Mouse (Mus musculus) gastrocnemius, postnatal 36 days (tissue): ENCODE measurements at regions not wholly inside any gene's neighbourhood (a gene's known extent, or its start where the extent isn't known, plus 50 kb on each side); places are given as distances from the start of the nearest gene placed in this dataset.
A peak's percentile ranks its signal among the peaks of the same experiment; 100 is the strongest.

Source experiments
- DNase-seq, 2 experiments: peaks; one replicate each; pipeline ENCODE4 v3.0.0; 2022
- intact Hi-C: fragments of 180-260 bp; cut with DNase I; formaldehyde crosslinking; loops from one replicate; pipeline ENCODE4 v1.15.1; 2025

GRCm38 (mm10) chr12:9091951-9092350, 62.2 kb downstream of the Ttc32 start:
- intact Hi-C loops, result no loop called here
- DNase-seq, result peak; percentile 18 to 34

- DNase-seq, result no peak
- intact Hi-C loops, result no loop called here
Measured at GRCm38 (mm10) chr12:9095061-9095460, 65.3 kb downstream of the Ttc32 start.

GRCm38 (mm10) chr12:9106416-9106815, 76.6 kb downstream of the Ttc32 start:
- DNase-seq, result no peak
- intact Hi-C loops, result no loop called here

GRCm38 (mm10) chr12:9109806-9110205, 80.0 kb downstream of the Ttc32 start:
- DNase-seq, result no peak
- intact Hi-C loops, result no loop called here

DNA sequence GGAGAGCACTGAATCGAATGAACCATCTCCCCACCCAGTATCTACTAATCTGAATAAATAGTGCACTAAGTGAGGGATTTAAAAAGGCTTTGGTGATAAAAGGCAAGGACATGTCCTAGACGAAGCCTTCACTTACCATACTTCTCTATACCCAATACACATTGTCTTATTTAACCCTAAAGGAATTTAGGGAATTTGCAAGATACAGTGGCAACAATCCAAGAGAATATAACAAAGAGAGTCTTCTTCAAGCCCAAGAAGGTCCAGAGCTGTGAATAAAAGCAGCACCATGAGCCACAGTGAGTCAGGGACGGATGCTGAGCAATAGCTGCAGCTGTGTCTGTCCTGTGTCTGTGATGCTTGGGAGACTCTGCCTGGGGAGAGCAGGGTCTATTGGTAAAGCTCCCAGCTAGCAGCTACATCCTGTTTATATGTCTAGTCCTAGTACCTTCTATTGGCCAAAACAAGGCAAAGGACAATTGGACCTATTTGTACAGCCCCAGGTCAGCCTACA, 82.4 kb downstream of the Ttc32 start:
- DNase-seq, result no peak
- intact Hi-C loops, result no loop called here

GRCm38 (mm10) chr12:9113652-9114051, 83.9 kb downstream of the Ttc32 start:
- DNase-seq, result peak; percentile 64 to 80
- intact Hi-C loops, result no loop called here

- intact Hi-C loops, result no loop called here
- no peak for DNase-seq
Measured at GRCm38 (mm10) chr12:9114061-9114460, 84.3 kb downstream of the Ttc32 start.

DNA sequence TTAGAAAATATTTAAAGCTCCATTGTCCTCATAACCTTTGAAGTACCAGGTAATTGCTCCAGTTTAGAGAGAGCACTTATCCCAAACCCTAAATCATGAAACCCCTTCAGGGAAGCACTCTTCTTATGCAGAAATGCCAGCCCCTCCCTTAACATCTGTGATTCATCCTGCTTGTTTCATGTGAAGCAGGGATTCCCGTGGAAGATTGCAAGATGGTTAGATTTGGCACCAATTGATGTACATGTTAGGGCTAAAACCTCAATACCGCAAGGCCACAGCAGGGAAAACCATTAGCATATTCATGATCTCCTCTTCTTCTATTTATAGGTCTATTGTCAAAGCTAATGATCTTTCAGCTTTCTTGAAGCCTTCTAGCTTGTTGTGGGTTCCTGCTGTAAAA, 88.8 kb downstream of the Ttc32 start:
- DNase-seq, result no peak
- intact Hi-C loops, result no loop called here

- intact Hi-C loops, result no loop called here
- no peak for DNase-seq
Measured at GRCm38 (mm10) chr12:9127931-9128550, 98.2 kb downstream of the Ttc32 start.

GRCm38 (mm10) chr12:9128581-9129275, 98.9 kb downstream of the Ttc32 start:
- intact Hi-C loops, result no loop called here
- no peak for DNase-seq

DNA sequence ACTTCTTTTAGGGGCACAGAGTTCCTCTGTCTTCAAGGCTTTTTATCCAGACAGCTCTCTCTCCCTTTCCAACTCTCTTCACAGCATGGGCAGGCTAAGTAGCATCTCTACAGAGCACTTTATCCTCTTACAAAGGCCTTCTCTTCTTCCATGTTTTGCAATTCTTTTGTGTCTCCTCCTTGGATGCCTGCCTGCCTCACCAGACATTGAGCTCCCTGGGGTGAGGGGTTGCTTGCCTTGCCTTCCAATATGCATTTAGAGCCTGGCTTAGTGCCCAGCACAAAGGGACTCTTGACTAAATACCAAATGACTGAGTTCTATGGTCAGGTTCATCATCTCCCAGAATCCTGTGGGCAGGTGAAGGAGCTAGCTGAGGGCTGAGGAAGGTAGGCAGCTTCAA, 102.8 kb downstream of the Ttc32 start:
- intact Hi-C loops, result no loop called here
- DNase-seq, result no peak

DNA sequence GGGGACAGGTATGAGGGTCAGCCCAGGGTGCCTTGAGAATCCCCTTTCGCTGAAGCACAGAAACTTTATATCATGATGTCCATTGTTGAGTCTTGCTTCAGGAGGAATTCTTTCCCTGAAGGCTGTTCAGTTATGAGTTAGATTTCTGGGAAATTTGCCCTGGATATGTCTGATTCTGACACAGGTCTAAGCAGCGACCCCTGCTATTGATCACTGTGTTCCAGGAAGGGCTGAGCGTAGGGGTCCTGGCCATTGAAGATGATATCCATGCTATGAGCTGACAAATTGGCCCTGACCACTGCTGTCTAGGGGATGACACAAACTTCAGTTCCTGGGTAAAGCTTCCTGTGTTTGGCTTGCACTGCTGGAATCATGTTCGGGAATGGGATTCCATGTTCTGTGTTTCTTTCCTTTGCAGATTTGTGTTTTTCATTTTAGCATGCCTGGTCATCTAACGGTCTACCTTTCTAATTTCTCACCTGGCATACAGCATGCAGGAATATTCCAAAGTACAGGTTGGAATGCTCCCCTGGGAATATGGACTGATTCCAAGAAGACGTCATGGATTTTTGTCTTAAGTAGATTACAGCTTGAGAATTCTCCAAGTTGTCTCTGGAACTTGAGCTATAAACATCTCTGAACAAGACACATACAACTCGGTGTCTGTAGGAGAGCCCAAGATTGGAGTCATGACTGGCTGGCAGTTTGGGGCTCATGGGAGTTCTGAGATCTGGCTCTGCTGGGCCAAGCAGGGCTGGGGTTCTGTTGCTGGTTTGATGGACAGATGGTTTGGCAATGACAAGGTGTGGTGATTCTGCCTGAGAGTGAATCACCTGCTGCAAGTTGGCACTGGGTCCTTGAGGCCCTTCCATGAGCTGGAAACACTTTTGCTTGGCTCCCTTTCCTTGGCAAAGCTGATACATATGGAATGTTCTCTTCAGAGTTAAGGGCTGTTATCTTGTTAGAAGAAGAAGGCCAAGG, 104.4 kb downstream of the Ttc32 start:
- intact Hi-C loops, result no loop called here
- DNase-seq, result no peak

GRCm38 (mm10) chr12:9151001-9151400, 121.2 kb downstream of the Ttc32 start:
- no peak for DNase-seq
- intact Hi-C loops, result no loop called here

- intact Hi-C loops, result no loop called here
- no peak for DNase-seq
Measured at GRCm38 (mm10) chr12:9151426-9151825, 121.6 kb downstream of the Ttc32 start.

DNA sequence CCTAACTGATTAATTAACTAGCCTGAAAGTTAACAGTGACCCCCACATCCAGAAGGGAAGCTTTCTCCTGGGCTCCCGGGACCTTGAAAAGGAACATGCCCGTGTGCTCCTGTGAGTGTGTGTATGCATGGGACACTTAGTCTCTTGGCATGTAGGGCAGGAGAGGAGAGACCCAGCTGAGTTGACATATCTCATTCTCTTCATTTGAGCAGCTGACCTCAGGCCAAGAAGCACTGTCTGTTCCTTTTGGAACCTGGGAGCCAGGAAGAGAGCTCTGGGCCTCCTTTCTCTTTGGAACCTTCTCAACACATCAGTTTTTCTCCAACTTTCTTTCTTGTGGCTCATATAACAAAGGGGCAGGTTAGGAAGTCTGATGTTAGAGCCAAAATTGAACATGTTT, 124.7 kb downstream of the Ttc32 start:
- intact Hi-C loops, result no loop called here
- DNase-seq, result no peak

DNA sequence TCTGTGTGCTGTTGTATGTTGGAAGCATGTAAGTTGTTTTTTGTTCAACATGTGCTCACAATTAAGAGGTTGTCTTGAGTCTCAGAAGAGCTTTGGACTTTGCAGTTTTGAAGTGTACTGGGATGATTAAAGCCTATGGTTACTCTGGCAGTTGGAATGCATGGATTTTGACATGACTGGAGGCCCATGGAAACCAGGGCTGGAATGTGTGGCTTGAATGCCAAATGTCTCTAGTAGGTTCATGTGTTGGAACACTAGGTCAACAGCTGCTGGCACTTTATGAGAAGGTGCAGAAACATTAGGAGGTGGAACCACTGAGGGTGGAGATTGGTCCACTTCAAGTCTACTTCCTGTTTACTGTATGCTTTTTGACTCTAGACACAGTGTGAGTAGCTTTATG, 127.0 kb downstream of the Ttc32 start:
- no peak for DNase-seq
- intact Hi-C loops, result no loop called here

DNA sequence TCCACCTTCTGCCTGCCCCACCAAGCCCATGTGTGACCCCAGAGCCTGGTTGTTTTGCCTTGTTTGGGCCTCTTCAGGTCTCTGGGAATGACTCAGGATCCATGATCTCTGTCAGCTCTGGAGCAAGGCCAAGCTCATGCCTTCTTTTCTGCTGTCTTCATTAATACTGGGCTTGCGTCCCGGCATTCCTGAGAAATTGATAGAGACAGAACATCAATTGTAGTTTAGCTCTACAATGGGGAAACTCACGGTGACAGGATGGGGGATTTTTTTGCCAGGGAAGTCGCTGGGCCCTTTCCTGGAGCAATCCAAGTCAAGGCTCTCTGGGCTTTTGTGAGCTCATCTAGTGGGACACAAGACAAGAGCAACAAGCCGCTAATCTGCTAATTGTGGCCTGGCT, 129.0 kb downstream of the Ttc32 start:
- intact Hi-C loops, result no loop called here
- DNase-seq, result no peak

DNA sequence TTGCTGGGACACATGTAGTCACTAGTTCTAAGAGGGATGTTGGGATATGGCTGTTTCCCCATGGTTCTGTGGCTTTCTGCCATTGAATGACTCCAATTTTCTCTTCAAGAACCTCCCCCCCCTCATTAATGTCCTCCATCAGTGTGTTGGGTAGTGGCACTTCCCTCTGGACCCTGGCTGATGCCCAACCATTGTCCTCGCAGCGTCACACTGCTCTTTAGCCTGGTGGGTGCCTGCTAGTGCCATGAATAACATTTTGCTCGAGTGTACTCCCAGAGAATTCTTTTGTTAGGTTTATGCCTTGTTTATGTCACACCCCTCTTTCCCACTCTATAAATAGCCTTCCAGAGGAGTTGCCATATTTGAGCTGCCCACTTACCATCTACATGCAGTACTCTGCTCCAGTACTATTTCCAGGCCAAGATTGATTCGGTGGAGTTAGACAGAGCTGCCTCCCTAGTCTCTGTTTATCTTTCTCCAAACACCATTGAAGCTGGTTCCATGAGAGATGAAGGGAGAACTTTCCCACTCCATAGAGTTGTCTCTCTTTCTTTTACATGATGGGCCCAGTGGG, 135.7 kb downstream of the Ttc32 start:
- no peak for DNase-seq
- intact Hi-C loops, result loop anchor here (10.0 kb wide), 1 partner anchor 111 kb away; no protein-coding TSS in a partner anchor

- intact Hi-C loops, result loop anchor here (10.0 kb wide), 1 partner anchor 112 kb away; no protein-coding TSS in a partner anchor
- DNase-seq, result peak in 1 of 2 experiments; percentile 11
Measured at GRCm38 (mm10) chr12:9166218-9166908, 136.6 kb downstream of the Ttc32 start.

DNA sequence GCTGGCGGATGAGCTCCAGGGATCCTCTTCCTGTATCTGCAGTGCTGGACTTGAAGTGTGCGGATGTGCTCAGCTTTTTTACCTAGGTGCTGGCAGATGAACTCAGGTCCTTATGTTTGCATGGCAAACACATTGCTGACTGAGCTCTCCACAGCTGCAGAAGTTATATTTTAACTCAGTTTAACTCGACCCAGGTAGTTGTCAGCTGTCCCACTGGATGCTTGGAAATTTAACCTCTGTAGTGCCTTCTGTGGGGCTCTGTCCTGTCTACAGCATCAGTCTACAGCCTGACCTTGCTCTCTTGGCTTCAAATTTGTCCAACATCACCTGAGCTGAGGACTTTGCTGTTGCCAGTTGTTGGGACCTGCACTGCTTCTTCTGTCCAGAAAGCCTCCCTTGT, 139.2 kb downstream of the Ttc32 start:
- intact Hi-C loops, result loop anchor here (10.0 kb wide), 1 partner anchor 114 kb away; no protein-coding TSS in a partner anchor
- no peak for DNase-seq
